In the genomic region with DNA sequence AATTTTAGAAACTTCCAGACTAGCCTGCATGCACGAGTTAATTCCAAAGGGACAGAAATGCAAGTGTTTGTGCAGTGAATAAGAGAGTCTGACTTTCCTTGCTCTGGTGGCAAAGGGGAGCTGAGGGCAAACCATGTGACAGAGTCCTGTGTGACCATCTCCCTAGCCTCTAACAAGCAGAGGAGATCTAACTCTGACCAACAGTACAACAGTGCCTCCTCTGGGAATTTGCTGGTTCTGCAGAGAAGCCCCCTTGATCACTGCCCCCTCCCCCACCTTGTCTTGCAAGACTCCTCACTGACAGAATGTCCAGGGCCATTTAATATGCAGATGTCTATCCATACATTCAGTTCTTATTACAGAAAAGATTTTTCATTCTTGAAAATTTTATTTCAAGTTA, we compare ENCODE assay signal across 10 mouse cellular contexts. TPM values are rescaled to one million over a fixed set of nuclear protein-coding genes. Genes with fewer than 3 reads are reported as not detected.
DNase-seq lines count a peak whose midpoint lies in the region; ATAC-seq lines count a peak whose summit lies in the region.
"Had no signal": no experiment of that assay in that cellular context is flagged by ENCODE, and none has a peak within 500 bp of the region (broad histone marks: within the 10 kb centered on the region; RNA-seq: fewer than 3 reads in every experiment).

No protein-coding gene starts in this region.

- peaks cover 11% of the 10 kb centered on the region for H3K27me3 ChIP-seq in forebrain, embryonic 10.5 days (ENCODE audit: poor library complexity, severe bottlenecking)
- H3K27me3 ChIP-seq in limb, embryonic 11.5 days (ENCODE audit: control insufficient read depth, insufficient read depth, low read length) = peaks cover 9% of the 10 kb centered on the region; the same call in 1 of the 2 replicates
- peaks cover 13% of the 10 kb centered on the region for H3K27me3 ChIP-seq in kidney, embryonic 14.5 days (ENCODE audit: control insufficient read depth, insufficient read depth, low read length)

- ATAC-seq in limb, embryonic 11.5 days (ENCODE audit: insufficient number of reproducible peaks, low FRiP score, low TSS enrichment, low read depth) = peak; percentile 65; the same call in 1 of the 2 replicates
- no peak for ATAC-seq in erythroblast, adult 5-6 weeks (replicated peaks; ENCODE audit: low FRiP score, poor library complexity, severe bottlenecking)
- no peak for ATAC-seq in kidney, embryonic 14.5 days (ENCODE audit: low FRiP score, low TSS enrichment)

- peaks cover 37% of the 10 kb centered on the region for H3K4me1 ChIP-seq in forebrain, embryonic 10.5 days
- no peaks in the 10 kb centered on the region for H3K4me1 ChIP-seq in limb, embryonic 11.5 days (ENCODE audit: control insufficient read depth, insufficient read depth, low read length)
- peaks cover 4% of the 10 kb centered on the region; the same call in 1 of the 2 replicates for H3K4me1 ChIP-seq in kidney, embryonic 14.5 days (ENCODE audit: control insufficient read depth, insufficient read depth, low read length)

- DNase-seq in A20 (ENCODE audit: low read depth, low spot score) = peak; percentile 50
- DNase-seq in brain, adult 2 months (ENCODE audit: low read depth, low spot score) = peak; percentile 96
- DNase-seq in forebrain, embryonic 10.5 days (ENCODE audit: extremely low spot score, low spot score) = peak; percentile 64
- DNase-seq in limb, embryonic 11.5 days (ENCODE audit: low spot score) = peak; percentile 52
- no peak for DNase-seq in heart, adult 9 months (ENCODE audit: low spot score in 2 of 2)
- DNase-seq in gastrocnemius, adult 8-10 months (ENCODE audit: low spot score in 2 of 2) = no peak

- H3K4me2 ChIP-seq in limb, embryonic 11.5 days (ENCODE audit: low read depth, severe bottlenecking) = no peak overlapping the region
- no peak overlapping the region for H3K4me2 ChIP-seq in kidney, embryonic 14.5 days (replicated peaks; ENCODE audit: low read depth, low read length)

- WGBS in forebrain, embryonic 10.5 days = 5% methylated on average over 1 of the region's 1 CpGs
- WGBS in limb, embryonic 11.5 days = 14% methylated on average over 1 of the region's 1 CpGs
- 6% methylated on average over 1 of the region's 1 CpGs for WGBS in kidney, embryonic 14.5 days

- no peak overlapping the region for H3K9ac ChIP-seq in limb, embryonic 11.5 days (ENCODE audit: low read length)
- H3K9ac ChIP-seq in kidney, embryonic 14.5 days (ENCODE audit: low read depth, low read length) = no peak overlapping the region

- no peak overlapping the region for H3K4me3 ChIP-seq in forebrain, embryonic 10.5 days
- no peak overlapping the region for H3K4me3 ChIP-seq in limb, embryonic 11.5 days (ENCODE audit: low read depth, low read length)
- no peak overlapping the region for H3K4me3 ChIP-seq in kidney, embryonic 14.5 days (ENCODE audit: low read length)

- no peak overlapping the region for H3K27ac ChIP-seq in forebrain, embryonic 10.5 days
- H3K27ac ChIP-seq in limb, embryonic 11.5 days (replicated peaks; ENCODE audit: low read depth, low read length) = no peak overlapping the region
- no peak overlapping the region for H3K27ac ChIP-seq in kidney, embryonic 14.5 days (ENCODE audit: low read depth, low read length)

- H3K9me3 ChIP-seq in forebrain, embryonic 10.5 days = no peaks in the 10 kb centered on the region
- H3K9me3 ChIP-seq in limb, embryonic 11.5 days (ENCODE audit: control insufficient read depth, low read length) = no peaks in the 10 kb centered on the region
- no peaks in the 10 kb centered on the region for H3K9me3 ChIP-seq in kidney, embryonic 14.5 days (ENCODE audit: control insufficient read depth, low read length)

- H3K36me3 ChIP-seq in forebrain, embryonic 10.5 days (replicated peaks) = no peaks in the 10 kb centered on the region
- no peaks in the 10 kb centered on the region for H3K36me3 ChIP-seq in limb, embryonic 11.5 days (ENCODE audit: control insufficient read depth, insufficient read depth, low read length)
- H3K36me3 ChIP-seq in kidney, embryonic 14.5 days (ENCODE audit: control insufficient read depth, insufficient read depth, low read length) = no peaks in the 10 kb centered on the region

RNA-seq across cellular contexts. Expression of gene Cdh7, which starts 3.2 kb away (rescaled TPM):
- 3.3 and 6.4 TPM in 2 replicates for polyA plus RNA-seq in forebrain, embryonic 10.5 days (2016; fragmentation: Nextera tagmentation; extraction: Ambion mirVana)
- 0.41 and 0.89 TPM in 2 replicates for polyA plus RNA-seq in limb, embryonic 11.5 days (2014; fragmentation: Nextera tagmentation; extraction: Ambion mirVana)
- total RNA-seq in erythroblast, adult 5-6 weeks (2015; ENCODE audit: low replicate concordance) = 0.21 TPM in 1 of 2 replicates, not detected in the other
- total RNA-seq in erythroblast, adult 5-6 weeks (2017; ENCODE audit: low replicate concordance) = 0.28 and 1.4 TPM in 2 replicates
- 0.26 TPM in 1 of 2 replicates, not detected in the other for polyA plus RNA-seq in kidney, embryonic 14.5 days (2014; fragmentation: Nextera tagmentation; extraction: Ambion mirVana)
- not detected for total RNA-seq in gastrocnemius, adult 8-10 months (2022)
- polyA plus RNA-seq: heart, postnatal 0 days; liver, embryonic 16.5 days had no signal

Comparison
In these comparisons a context has a peak if more than half of its experiments do, and no peak if none do; other contexts are left out.
1. DNase-seq: peak in A20 (single experiment), brain, adult 2 months (single experiment), forebrain, embryonic 10.5 days (single experiment) and limb, embryonic 11.5 days (single experiment); none in heart, adult 9 months (0 of 2) and gastrocnemius, adult 8-10 months (0 of 2).